Mouse (Mus musculus) liver, postnatal 0 days (tissue): ENCODE measurements around the gene Prkar1a.

ENCODE experiments used
- CTCF ChIP-seq: sonication (generic); IDR thresholded peaks from 2 replicates; pipeline ENCODE4 v1.5.1; 2016; ENCODE audit warnings: antibody characterized with exemption, low read depth
- EP300 ChIP-seq: IDR thresholded peaks from 2 replicates; pipeline ENCODE4 v1.6.1; 2016; ENCODE audit warnings: antibody characterized with exemption, low read depth, mild to moderate bottlenecking

- no peak for TF ChIP-seq CTCF
- no peak for TF ChIP-seq EP300
Measured at GRCm38 (mm10) chr11:109678291-109678690, 29.1 kb downstream of the Prkar1a start.
